Mouse (Mus musculus) testis, adult 2 months (tissue): ENCODE results near the gene Filip1l.

Experiments used
- CTCF ChIP-seq: fragments of 200-500 bp; IDR thresholded peaks from 2 replicates; pipeline ENCODE4 v1.5.1; 2012; ENCODE audit warnings: low read depth, mild to moderate bottlenecking, inconsistent platforms, low read length, moderate library complexity; ENCODE audit not compliant: control insufficient read depth, insufficient read depth, insufficient replicate concordance
- POLR2A ChIP-seq: fragments of 200-500 bp; IDR thresholded peaks from 2 replicates; pipeline ENCODE4 v1.6.1; 2012; ENCODE audit warnings: low read depth, mild to moderate bottlenecking, inconsistent platforms, low read length, moderate library complexity; ENCODE audit not compliant: control insufficient read depth

DNA sequence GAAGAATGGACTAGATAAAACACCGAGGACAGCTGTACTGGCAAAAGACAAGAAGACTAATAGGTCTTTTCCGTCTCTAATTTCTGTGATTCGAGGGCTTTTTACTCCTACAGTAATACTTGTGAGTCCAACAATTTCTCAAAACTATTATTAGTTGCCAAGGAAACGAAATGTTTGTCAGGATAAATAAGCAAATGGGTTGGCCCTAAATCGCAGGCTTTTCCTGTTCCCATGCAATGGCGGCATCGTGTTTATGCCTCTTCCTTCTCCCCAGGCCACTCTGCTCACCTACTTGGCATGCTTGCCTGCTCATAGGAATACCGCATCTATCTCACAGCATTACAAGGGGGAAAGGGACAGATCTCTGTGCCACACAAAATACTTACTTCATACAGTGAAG, 191.5 kb downstream of the Filip1l start:
- TF ChIP-seq CTCF (no peak), POLR2A (no peak)
